Mouse (Mus musculus) heart, postnatal 4 days (tissue): ENCODE results near the gene Foxk1. TPM values are rescaled to one million over a fixed set of nuclear protein-coding genes. Genes with fewer than 3 reads are reported as not detected.

Source experiments
- DNase-seq: peaks from one replicate; pipeline ENCODE4 v3.0.0; 2021
- total RNA-seq, 2 experiments: library from RNA; stranded (reverse); gene quantifications; 2 replicates each; pipeline ENCODE4 v1.2.3; 2021

Foxk1 gene
- total RNA-seq, 2 experiments from 2014 or later = 18.2 to 19.0 TPM

GRCm38 (mm10) chr5:142420317-142420716 is 19.0 kb downstream of the Foxk1 start:
- DNase-seq = no peak

GRCm38 (mm10) chr5:142420920-142421319 is 19.6 kb downstream of the Foxk1 start:
- peak; percentile 25 for DNase-seq

- DNase-seq = no peak
Observed at GRCm38 (mm10) chr5:142421886-142422285, 20.6 kb downstream of the Foxk1 start.

- DNase-seq = no peak
Observed at GRCm38 (mm10) chr5:142423141-142423540, 21.8 kb downstream of the Foxk1 start.

GRCm38 (mm10) chr5:142423701-142424100 is 22.4 kb downstream of the Foxk1 start:
- DNase-seq = no peak

GRCm38 (mm10) chr5:142424627-142425349 is 23.5 kb downstream of the Foxk1 start:
- peak; percentile 83 for DNase-seq

- no peak for DNase-seq
Observed at GRCm38 (mm10) chr5:142426476-142426875, 25.2 kb downstream of the Foxk1 start.

GRCm38 (mm10) chr5:142427876-142428275 is 26.6 kb downstream of the Foxk1 start:
- DNase-seq = peak; percentile 24

- no peak for DNase-seq
Observed at GRCm38 (mm10) chr5:142428691-142429090, 27.4 kb downstream of the Foxk1 start.

- no peak for DNase-seq
Observed at GRCm38 (mm10) chr5:142431029-142431428, 29.7 kb downstream of the Foxk1 start.

GRCm38 (mm10) chr5:142431811-142432434 is 30.6 kb downstream of the Foxk1 start:
- peak; percentile 30 for DNase-seq

GRCm38 (mm10) chr5:142432695-142433094 is 31.4 kb downstream of the Foxk1 start:
- no peak for DNase-seq

GRCm38 (mm10) chr5:142434052-142434451 is 32.8 kb downstream of the Foxk1 start:
- no peak for DNase-seq

- DNase-seq = no peak
Observed at GRCm38 (mm10) chr5:142435736-142436135, 34.4 kb downstream of the Foxk1 start.

- DNase-seq = no peak
Observed at GRCm38 (mm10) chr5:142438380-142438938, 37.2 kb downstream of the Foxk1 start.

GRCm38 (mm10) chr5:142439911-142440432 is 38.7 kb downstream of the Foxk1 start:
- no peak for DNase-seq

GRCm38 (mm10) chr5:142440451-142441147 is 39.3 kb downstream of the Foxk1 start:
- DNase-seq = peak; percentile 94

- DNase-seq = no peak
Observed at GRCm38 (mm10) chr5:142441332-142442044, 40.2 kb downstream of the Foxk1 start.

GRCm38 (mm10) chr5:142442045-142442440 is 40.7 kb downstream of the Foxk1 start:
- DNase-seq = no peak

- no peak for DNase-seq
Observed at GRCm38 (mm10) chr5:142443514-142443913, 42.2 kb downstream of the Foxk1 start.

- DNase-seq = no peak
Observed at GRCm38 (mm10) chr5:142443994-142444393, 42.7 kb downstream of the Foxk1 start.
